Mouse (Mus musculus): Measurements from ENCODE around the gene Krt79. TPM values are rescaled to one million over a fixed set of nuclear protein-coding genes. Genes with fewer than 3 reads are reported as not detected.

Gene Krt79
- total RNA-seq (2021) (1 to 10 TPM; 1.1 to 2.3 TPM), polyA plus RNA-seq (2012; rRNA removed) (0.26 and 1.8 TPM in 2 replicates)
- long read RNA-seq: 0 reads

DNA sequence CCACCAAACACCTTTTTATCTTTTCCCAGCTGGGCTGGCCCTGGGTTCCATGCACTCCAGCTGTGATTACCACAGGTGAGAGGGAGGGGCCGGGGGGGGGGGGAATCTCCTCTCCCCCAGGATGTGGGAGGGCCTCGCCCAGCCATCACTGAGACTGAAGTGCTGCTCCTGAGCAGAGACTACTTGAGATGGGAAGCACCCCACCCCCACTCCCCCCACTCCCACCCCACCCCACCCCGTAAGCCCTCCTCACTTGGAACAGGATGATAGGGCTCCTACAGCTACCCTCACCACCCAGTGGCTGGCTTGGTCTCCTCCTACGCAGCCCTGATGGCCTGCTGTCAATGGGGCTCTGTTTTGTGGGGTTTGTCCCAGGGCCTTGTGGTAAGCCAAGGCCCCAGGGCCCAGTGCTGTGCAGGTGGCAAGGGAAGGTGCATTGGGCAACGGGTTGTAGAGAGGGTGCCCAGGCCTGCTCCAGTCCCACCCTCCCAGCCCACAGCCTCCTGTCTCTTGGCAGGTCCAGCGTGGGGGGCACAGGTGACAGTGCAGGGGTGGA lies at the start of gene Krt79:
Gene Krt79 (minus strand): TSS at position 51 of the 556 bp plus-strand sequence.
- DNase-seq: no peak

DNA sequence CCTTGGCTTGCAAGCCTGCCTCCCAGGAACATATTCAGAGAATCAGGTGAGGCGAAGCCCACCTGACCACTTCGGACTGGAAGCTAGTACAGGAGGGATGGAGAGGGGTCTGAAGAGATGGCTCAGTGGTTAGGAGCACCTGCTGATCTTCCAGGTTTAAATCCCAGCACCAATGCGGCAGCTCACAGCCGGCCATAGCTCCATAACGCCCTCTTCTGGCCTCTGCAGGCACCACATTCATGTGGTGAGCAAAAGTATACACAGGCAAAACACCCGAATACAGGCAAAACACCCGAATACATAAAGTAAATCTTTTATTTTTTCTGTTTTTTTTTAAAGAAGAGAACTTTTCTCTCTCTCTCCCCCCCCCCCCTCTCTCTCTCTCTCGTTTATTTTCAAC lies 48.6 kb upstream of the Krt79 start:
- no peak for DNase-seq

DNA sequence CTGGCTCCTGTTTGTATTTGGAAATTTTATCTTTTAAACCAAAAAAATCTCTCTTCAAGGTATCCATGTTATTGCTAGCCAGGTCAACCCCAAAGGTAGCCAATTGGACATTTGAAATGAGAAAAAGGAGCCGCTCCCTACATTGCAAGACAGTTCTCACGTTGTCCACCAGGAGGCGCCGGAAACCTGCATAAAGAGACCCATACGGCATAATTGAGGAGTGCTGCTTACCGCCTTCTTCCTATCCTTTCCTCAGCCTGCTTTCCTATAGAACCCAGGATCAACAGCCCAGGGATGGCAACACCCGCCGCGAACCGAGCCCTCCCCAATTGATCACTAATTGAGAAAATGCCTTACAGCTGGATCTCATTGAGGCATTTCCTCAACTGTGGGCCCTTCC lies 48.0 kb upstream of the Krt79 start:
- peak; percentile 79 for DNase-seq

DNA sequence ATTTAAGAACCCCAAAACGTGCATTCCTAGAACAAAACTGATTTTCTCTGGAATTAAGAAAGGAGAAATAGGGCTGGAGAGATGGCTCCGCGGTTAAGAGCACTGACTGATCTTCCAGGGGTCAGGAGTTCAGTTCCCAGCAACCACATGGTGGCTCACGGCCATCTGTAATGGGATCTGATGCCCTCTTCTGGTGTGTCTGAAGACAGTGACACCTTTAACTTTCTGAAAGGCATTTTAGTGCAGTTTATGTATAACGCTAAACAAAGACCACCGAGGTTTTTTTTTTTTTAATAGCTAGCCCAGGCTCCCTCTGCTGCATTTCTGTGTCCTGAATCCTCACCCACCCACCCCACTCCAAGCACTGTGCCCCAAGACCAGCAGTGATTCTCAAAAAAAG lies 44.6 kb upstream of the Krt79 start:
- DNase-seq: no peak

DNA sequence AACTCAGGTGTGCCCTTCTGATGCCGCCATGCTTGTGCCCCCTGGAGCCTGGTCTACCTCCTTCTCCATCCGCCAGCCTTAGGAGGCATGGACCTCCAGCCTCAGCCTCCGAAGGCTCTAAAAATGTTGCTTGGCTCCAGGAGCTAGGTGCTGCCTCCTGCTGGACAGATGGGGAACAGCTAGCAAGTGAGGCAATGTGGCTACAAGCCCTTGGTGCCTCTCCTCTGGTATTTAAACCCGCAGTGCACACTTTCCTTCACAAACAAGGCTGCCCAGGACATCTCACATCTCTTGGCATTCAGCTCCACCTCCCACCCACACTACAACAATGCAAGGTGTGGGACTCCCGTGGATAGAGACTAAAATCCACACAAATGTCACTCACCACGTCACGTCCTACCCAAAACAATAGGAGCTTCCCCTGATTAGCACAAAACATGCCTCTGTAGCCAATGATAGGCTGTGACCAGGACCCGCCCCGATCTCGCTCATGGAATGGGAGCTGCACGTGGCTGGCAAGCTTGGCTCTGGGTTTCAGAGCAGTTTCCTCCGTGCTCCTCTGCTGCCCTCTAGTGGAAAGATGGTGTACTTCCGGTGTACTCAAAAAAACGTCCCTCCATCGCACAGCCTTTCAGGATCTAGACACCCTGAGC lies 44.0 kb upstream of the Krt79 start:
- DNase-seq: peak; percentile 92

DNA sequence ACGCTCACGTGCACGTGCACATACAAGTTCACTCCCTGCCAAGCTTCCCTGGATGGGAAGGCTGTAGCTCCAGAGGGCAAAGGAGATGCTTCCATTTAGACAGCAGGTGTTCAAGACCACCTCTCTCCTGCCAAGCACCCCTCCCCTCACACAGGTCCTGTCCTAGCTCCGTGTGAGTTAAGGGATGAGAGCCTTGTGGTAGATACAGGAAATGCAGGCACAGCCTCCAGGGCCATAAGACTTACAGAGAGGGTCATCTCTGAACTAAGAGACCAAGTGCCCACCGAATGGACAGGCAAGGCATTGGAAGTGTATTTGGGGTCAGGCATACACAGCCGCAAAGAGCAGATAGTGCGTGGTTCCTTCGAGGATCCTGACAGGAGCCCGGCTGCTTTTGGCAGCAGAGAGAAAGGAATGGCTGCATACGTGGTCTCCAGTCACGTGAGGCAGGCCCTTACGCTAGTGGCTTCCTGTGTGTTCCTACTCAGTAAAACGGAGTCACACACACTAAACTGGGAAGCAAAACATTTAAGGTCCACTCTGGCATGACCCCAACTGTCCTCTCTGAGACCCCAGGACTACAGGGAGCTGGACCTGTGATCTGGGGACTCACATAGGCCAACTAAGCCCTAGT lies 43.3 kb upstream of the Krt79 start:
- DNase-seq: no peak

DNA sequence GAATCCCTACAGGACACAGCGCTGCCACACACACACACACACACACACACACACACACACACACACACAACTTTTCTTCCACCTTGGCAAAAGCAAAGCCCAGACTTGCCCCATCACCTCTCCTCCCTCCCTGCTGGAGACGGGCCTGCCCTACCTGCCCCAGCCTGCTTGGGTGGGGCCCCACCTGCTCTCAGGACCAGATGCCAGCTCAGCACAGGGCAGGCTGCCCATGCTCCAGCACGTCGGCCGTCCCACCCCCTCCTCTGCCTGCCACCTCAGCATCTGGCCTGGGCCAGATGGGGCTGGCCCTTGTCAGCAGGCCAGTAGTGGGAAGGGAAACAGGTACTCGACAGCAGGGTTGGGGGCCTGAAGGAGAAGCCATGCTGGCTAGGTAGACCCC lies 40.7 kb upstream of the Krt79 start:
- peak; percentile 20 for DNase-seq

DNA sequence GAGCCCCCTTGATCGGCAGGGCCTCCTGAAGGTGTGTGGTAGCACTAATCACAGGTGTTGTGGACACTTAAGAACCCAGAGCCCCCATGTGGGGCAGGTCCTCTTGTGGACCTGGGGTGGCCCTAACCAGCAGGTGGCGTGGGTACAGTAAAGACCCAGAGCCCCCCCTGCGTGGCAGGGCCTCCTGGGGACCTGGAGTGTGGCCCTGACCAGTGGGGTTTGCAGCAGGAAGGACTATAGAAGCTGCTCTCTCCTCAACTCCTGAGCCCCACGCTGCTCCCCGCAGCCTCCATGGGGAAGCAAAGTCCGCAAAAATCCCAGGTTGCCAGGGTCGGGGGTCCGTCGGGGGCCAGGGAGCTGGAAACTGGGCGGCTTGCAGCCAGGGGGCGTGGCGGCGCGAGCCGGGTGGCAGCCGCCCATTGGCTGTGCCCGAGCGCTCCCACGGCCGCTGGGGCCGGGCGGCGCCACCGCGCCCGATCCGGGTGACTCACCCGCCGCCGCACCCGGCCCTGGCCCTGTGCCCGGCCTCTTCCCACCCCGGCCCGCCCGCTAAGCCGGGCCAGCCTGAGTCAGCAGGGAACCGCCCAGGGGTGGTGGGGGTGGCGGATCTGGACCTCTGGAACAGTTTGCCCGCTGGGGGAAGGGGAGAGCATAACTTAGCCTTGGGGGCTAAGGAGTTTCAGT lies 37.1 kb upstream of the Krt79 start:
- DNase-seq: peak; percentile 98

DNA sequence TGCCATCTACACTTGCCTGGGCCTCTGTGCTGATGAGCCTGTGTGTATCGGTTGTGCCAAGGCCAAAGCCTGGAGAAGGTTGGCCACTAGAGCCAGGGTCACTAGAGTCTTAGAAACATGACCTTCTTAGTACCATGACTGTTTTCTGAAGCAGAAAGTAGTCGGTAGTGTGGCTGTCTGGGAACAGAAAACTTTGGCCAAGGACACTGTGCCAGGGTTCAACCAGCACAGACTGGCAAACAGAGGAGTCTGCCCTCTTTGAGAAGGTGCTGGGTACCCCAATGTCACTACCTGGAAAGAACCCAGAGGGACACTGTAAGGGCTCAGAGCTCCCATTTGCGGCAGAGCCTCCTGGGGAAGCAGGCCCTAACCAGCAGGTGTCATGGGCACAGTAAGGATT lies 36.5 kb upstream of the Krt79 start:
- peak; percentile 66 for DNase-seq

DNA sequence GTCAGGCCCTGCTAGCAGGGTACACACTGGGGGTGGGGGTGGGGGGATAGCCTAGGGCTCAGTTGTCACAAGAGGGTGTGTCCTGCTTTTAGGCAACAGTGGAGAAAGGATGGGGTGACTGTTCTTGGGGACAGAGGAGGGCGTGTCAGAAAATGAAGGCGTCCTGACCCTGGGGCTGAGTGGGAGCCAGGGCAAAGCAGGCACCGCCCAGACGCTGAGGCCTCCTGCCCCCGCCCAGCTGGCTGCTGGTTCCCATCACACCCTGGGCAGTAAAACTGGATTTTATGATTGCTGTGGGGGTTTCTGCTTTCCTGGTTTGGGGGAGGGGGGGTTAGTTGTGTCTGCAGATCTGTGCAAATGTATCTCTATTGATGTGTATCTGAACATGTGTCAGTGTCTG lies 35.9 kb upstream of the Krt79 start:
- DNase-seq: peak; percentile 45

DNA sequence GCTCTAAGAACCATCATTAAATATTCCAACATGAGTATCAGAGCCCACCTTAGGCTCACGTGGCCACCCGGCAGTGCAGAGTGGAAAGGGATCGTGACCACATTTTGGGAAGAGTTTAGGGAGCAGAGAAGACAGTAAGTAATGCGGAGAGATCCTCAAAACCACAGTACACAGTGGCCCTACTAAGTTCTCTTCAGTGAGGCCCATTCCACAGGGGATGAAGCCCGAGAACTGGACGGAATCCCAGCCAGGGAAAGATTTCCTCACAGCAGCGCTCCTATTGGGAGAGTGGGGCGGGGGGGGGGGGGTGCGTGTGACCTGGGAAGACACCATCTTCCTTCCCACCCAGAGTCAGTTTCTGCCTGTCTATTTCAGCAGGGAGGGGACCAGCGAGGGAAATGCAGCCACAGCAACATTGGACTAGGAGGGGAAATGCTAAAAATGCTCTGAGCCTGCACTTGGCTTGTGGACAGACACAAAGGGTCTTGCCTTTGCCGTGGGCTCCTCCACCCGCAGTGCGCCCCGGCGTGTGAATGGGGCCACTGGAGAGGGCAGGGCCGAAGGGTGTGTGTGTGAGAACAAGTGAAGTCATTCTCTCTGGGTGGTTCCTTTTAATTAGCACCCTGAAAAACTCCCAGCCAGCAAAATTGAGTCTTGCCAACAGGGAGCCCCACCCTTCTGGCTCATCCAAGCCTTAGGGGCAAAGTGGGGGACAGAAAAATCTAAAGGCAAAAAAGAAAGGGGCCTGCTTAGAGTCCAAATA lies 34.1 kb upstream of the Krt79 start:
- peak; percentile 25 for DNase-seq

DNA sequence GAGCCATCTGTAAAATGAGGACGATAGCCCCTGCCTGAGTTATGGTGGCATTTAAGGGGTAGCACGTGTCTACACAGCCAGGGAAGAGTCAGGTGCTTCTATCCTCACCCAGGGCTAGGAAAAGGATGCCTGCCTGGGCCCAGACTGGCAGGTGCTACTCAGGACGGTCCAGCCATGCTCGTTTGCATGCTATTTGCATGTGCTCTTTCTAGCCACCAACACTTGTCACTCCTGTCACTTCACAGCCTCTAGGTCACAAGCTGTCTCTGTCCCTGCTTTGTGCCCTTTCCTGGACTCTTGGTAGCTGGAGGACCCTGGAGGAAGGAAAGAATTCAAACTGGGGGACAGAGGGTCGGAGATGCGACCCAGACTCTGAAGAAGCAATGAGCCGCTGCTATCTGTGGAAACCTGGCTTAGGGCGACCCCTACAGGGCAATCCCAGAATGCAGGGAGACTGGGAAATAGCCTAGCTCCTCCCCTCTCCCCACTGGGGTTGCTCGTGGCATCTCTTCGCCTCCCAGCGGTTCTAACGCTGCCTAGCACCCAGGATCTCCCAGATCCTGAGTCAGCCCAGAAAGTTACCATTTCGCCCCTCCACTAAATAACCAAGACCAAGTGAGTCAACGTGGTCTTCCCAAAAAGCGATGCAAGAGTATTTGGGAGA lies 33.4 kb upstream of the Krt79 start:
- peak; percentile 93 for DNase-seq

DNA sequence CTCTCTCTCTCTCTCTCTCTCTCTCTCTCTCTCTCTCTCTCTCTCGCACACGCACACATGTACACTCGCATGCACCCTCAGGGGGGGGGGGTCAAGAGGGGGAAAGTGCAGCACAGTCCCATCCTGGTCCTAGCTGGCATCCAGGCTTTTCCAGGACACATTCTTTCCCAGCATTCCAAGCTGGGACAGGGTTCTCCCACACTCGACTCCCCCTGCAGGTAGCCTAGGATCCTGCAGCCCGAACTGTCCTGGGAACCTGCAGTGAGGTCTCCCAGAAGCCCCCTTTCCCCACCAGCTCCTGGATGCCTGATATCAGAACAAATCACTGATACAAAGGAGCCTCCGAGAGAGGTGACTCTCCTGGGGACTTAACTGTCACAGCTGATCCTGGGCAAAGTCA lies 30.4 kb upstream of the Krt79 start:
- peak; percentile 44 for DNase-seq

DNA sequence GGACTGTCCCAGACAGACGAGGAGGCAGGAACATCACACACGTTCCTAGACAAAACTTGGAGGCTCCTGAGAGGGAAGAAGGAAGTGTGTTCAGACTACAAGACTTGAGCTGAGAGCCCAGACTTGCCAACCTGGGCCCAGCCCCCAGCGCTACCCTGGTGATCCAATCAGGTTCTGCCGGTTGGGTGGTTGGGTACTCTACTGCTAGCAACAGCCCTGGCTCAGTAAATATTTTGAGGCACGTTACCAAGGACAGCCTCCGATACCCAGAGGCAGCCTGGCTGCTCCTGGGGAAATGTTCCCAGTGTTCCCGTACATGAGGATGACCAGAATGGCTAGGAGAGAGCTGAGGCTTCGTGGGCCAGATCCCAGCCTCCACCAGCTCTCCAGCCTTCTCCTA lies 26.7 kb upstream of the Krt79 start:
- no peak for DNase-seq

DNA sequence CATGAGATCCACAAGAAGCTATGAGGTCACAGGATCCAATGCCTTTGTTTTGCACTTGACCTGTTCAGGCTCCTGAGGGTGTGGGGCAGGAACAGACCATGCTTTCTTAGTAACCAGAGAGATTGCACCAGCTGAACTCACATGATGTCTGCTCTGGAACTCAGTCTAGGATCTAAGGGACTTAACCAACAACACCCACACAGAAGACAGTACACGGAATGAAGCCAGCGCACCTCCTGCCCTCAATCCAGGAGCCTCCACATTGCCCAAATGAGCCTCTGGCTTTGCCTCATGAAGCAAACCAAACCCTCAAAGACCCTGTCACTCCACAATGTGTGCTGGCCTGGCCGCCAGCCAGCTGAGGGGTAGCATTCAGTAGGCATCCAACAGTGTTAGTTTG lies 18.8 kb upstream of the Krt79 start:
- DNase-seq: no peak

DNA sequence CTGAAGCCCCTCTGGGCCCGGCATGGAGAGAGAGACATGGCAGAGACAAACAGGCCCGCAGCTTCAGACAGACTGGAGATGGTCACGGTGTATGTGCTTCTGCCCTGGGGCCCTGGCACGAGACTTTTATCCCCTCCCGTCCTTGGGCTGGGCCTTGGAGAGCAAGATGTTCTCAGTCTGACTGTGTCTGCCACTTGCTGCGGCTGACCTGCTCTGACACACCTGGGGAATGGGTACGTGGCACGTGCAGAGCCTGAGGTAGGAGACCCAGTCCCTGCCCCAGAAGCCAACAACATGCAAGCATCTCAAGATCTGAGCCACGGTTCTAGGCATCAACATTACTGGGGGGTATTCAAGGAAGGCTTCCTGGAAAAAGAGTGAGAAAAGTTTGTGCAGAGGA lies 14.1 kb upstream of the Krt79 start, which contains the start of gene Krt78:
Gene Krt78 (minus strand): TSS at position 101 of the 400 bp plus-strand sequence.
- DNase-seq: no peak

DNA sequence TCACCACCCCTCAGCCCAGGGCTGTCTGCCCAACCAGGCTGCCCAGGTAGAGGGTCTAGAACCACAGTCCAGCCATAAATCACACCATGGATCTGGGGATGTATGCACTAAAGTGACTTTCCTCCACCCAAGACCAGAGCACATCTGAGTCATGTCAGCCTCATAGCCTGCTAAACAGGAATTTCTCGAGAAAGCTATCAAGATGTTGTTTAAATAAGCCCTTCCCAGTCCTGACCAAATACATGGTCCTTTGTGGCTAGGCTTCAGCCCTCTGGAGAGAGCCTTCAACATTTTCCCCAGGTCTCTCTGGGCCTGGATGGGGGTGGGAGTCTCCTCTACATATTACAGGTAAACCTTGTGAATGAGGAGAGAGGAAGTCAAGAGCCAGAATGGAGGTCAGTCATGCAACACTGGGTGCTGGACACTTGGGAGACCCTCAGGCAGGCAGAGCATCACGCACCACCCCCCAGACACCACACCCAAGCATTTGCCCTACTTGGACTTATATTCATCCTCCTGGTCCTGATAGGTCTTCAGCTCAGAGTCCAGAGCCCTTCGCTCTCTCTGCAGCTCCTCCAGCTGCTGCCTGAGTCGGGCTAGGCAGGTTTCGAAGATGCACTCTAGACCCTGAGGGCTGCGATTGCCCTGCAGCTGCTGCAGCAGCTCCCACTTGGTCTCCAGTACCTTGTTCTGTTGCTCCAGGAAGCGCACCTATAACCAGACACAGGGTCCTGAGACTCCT lies 12.8 kb upstream of the Krt79 start:
- DNase-seq: no peak

DNA sequence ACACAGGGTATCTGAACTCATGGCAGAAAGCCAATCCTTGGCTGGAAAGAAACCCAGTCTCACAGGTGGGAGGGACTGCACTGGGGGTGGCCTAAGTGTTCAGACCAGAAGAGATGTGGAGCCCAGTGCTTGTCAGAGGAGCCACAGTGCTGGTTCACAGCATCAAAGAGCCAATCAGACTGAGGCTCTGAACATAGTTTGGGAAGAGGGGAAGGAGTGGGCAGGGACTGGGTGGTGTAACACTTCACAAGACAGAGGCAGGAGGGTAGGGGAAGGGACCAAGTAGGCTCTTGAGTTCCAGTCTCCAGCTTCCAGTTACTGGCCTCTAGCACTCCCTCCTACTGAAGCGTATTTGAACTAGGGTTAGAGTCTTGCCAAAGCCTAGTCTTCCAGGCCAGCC lies 5.3 kb upstream of the Krt79 start:
- no peak for DNase-seq

DNA sequence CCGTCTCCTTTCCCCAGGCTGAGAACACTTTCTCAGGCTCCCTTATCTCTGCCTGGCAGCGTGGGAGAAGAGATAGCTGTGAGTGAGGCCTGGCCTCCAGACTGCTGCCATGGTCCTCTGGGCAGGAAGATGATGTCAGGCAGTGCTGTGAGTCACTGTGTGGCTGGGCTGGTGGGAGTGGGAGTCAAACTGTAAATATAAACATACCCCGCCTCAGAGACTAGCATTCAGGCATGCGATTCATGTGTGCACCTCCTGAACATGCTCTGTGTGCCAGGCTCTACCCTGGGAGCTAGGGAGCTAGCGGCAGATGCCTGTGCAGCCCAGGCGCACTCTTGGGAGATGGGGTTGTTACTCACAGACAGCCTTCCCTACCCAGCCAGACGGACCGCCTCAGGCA lies 1.8 kb upstream of the Krt79 start:
- peak; percentile 13 for DNase-seq

DNA sequence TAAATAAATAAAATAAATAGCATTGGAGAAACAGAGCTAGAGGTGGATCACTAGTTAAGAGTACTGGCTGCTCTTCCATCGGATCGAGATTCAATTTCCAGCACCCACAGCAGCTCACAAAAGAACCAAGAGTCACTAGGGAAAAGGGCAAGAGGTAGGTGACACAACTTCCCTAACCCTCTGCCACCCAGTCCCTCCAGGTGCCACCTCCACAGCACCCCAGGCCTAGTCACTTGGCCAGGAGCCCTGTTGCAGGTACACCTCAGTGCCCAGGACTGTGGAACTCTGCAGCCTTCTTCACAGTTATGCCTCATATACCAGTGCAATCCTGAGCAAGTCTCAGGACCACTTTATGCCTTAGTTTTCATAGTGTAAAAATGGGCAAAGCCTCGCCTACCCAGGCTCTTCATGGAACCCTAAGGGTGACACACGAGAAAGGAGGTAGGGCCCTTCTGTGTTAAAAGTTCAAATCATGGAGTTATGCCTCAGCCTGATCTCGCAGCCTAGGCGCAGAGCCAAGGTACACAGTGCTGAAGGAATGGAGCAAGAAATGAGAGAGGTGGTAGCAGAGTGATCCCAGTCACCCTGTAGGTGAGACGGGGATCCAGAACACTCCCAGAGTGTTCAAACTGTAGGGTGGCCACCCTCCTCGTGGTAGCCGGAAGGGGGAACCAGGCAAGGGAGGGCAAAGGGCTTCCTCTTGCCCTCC lies 1.4 kb downstream of the Krt79 start:
- DNase-seq: peak; percentile 6

Data from adrenal gland, adult 2 months (tissue).